Mouse (Mus musculus) lung, embryonic 16.5 days (tissue): ENCODE measurements at regions not wholly inside any gene's neighbourhood (a gene's known extent, or its start where the extent isn't known, plus 50 kb on each side); places are given as distances from the start of the nearest gene placed in this dataset.

Experiments
- ATAC-seq: fragments of 200-750 bp; cut with Nextera tagmentation; 2 replicates; pipeline ENCODE4 v1.8.0; 2017; ENCODE audit warnings: low read depth, mild to moderate bottlenecking, moderate library complexity
- H3K27ac ChIP-seq: fragments of 300-500 bp; sonication (generic); 2 replicates; pipeline ENCODE4 v1.5.1; 2014; ENCODE audit warnings: mild to moderate bottlenecking, control low read depth, low read length
- H3K27me3 ChIP-seq: fragments of 300-500 bp; sonication (generic); 2 replicates; pipeline ENCODE4 v1.6.1; 2014; ENCODE audit warnings: low read depth, low read length, mixed read lengths; ENCODE audit not compliant: control insufficient read depth, insufficient read depth
- H3K36me3 ChIP-seq: fragments of 300-500 bp; sonication (generic); 2 replicates; pipeline ENCODE4 v1.6.1; 2014; ENCODE audit warnings: low read length; ENCODE audit not compliant: control insufficient read depth, insufficient read depth
- H3K4me1 ChIP-seq: fragments of 300-500 bp; sonication (generic); replicated peaks from 2 replicates; pipeline ENCODE4 v1.6.1; 2014; ENCODE audit warnings: low read length, mixed read lengths; ENCODE audit not compliant: control insufficient read depth, insufficient read depth
- H3K4me2 ChIP-seq: fragments of 300-500 bp; sonication (generic); 2 replicates; pipeline ENCODE4 v1.6.1; 2014; ENCODE audit warnings: low read depth, low read length, control low read depth
- H3K4me3 ChIP-seq: fragments of 300-500 bp; sonication (generic); 2 replicates; pipeline ENCODE4 v1.5.1; 2014; ENCODE audit warnings: mild to moderate bottlenecking, low read length, control low read depth
- H3K9ac ChIP-seq: fragments of 300-500 bp; sonication (generic); 2 replicates; pipeline ENCODE4 v1.6.1; 2014; ENCODE audit warnings: low read length, control low read depth
- H3K9me3 ChIP-seq: fragments of 300-500 bp; sonication (generic); 2 replicates; pipeline ENCODE4 v1.6.1; 2016; ENCODE audit warnings: low read length; ENCODE audit not compliant: control insufficient read depth
- WGBS: fragments of 180-500 bp; shearing (Covaris S2); extraction: QIAGEN DNeasy Blood & Tissue Kit; methylation state at CpG from one replicate; pipeline ENCODE4 v1.1.7; 2014; 5-methylcytosine and 5-hydroxymethylcytosine counted together

DNA sequence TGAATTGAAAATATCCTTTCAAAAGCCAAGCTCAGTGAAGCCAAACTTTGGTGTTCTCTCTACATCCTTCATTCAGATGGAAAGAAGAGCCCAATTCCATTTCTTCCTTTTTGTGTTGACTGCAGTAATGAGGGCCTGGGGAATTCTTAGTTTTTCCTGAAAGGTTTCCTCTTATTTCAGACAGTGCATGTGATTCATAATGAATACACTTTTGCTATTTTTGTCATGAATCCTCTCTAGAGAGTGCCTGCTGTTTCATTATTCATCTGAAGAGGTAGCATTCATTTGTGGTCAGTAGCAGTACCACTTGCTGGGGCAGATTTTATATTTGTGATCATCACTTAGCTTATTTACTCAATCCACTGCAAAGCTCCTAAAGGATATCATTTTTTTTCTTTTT is 303.0 kb upstream of the Anxa10 start:
- H3K27me3 ChIP-seq = no peaks in the 10 kb centered on the region
- H3K9me3 ChIP-seq = no peaks in the 10 kb centered on the region
- no peak for ATAC-seq
- no peak overlapping the region for H3K4me2 ChIP-seq
- no peaks in the 10 kb centered on the region for H3K36me3 ChIP-seq
- H3K4me1 ChIP-seq = no peaks in the 10 kb centered on the region
- no peak overlapping the region for H3K9ac ChIP-seq
- H3K4me3 ChIP-seq = no peak overlapping the region
- H3K27ac ChIP-seq = no peak overlapping the region

- no peaks in the 10 kb centered on the region for H3K4me1 ChIP-seq
- H3K27ac ChIP-seq = no peak overlapping the region
- H3K4me3 ChIP-seq = no peak overlapping the region
- H3K27me3 ChIP-seq = no peaks in the 10 kb centered on the region
- no peak overlapping the region for H3K9ac ChIP-seq
- H3K9me3 ChIP-seq = no peaks in the 10 kb centered on the region
- H3K36me3 ChIP-seq = no peaks in the 10 kb centered on the region
- no peak overlapping the region for H3K4me2 ChIP-seq
- ATAC-seq = peak; percentile 66
- WGBS = 25% methylated on average over 6 of the region's 6 CpGs
These were observed 294.6 kb upstream of the Anxa10 start for GRCm38 (mm10) chr8:62417549-62417948.
